Mouse (Mus musculus) cortical plate, adult 2 months (tissue): Measurements from ENCODE around the gene Lmod3.

Source experiments
- CTCF ChIP-seq: fragments of 200-500 bp; IDR thresholded peaks from 2 replicates; pipeline ENCODE4 v1.5.1; 2011; ENCODE audit warnings: mild to moderate bottlenecking, control low read depth, low read length; ENCODE audit not compliant: insufficient read depth; ENCODE audit errors: extremely low read depth
- POLR2A ChIP-seq: fragments of 200-500 bp; IDR thresholded peaks from 2 replicates; pipeline ENCODE4 v1.6.1; 2011; ENCODE audit warnings: mild to moderate bottlenecking, low read length, control low read depth; ENCODE audit not compliant: insufficient read depth; ENCODE audit errors: extremely low read depth

DNA sequence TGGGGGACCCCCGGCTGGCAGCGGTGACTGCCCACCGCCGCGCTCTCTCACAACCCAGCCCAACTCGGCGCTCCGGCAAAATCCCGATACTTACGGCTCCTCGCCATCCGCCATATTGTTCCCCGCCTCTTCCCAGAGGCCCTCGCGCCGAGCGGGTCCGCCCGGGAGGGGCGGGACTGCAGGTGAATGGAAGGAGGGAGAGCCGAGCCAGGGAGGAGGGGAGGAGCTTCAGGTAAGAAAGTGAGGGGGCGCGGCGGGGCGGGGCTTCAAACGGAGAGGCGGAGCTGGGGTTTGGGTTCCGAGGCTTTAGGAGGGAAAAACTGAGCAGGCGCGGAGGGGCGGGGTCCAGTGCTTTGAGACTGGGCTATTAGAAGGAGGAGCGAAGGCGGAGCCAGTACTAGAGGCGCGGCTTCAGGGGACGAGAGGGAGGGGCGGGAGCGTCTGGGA lies 47.1 kb downstream of the Lmod3 start, which contains the start of gene Uba3:
- TF ChIP-seq POLR2A (peak; percentile 80), CTCF (no peak)
